Mouse (Mus musculus): Measurements from ENCODE around the gene Cdk11b.

DNA sequence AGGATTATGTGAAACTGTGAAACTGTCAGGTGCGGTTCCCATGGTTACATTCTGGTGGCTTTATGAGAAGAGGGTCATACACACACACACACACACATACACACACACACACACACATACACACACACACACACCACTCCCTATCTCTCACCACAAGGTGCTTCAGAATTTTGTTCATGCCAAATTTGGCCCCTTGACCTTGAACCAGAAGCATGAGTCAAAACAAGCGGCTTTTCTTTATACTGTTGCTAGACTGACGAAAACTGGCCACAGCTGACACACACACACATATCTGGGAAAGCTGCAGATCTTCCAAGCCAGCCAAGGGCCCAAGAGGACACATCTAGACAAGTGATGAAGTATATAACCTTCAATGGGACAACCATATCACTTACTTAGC, 28.9 kb upstream of the Cdk11b start:
- TF ChIP-seq MYOD1 (IDR thresholded peaks at IDR 0.05; ENCODE audit: control insufficient read depth, insufficient read length, low read depth), result no peak
- no peak for TF ChIP-seq CTCF (IDR thresholded peaks at IDR 0.05; ENCODE audit: control insufficient read depth, insufficient read depth, insufficient read length)
- TF ChIP-seq MAX (IDR thresholded peaks at IDR 0.05), result no peak
- TF ChIP-seq USF1 (IDR thresholded peaks at IDR 0.05; ENCODE audit: low read depth), result no peak
- no peak for TF ChIP-seq FOSL1 (IDR thresholded peaks at IDR 0.05; ENCODE audit: insufficient read depth, low read length, poor library complexity, severe bottlenecking)
- no peak for TF ChIP-seq CEBPB (IDR thresholded peaks at IDR 0.05; ENCODE audit: low read depth)
- TF ChIP-seq MYOG (IDR thresholded peaks at IDR 0.05; ENCODE audit: control insufficient read depth, extremely low read depth, insufficient read length), result no peak
